In the genomic region with DNA sequence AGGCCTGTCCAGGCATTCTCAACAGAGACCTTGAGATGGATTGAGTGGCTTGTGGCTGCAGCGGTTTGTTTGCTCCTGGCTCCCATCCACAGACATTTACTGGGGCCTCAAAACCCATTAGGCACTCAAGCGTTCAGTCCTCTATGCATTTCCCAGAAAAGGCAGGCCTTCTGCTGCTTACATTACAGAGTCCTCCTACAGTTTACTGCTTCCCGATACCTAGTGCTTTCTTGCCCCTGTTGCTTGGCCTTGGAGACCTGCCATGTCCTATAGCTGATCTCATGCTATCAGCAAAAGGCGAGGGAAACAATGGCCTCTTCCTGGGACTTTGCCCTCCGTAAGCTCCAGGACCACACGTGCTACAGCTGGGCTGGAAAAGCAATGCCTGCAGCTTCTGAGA, we compare ENCODE assay signal across 11 mouse cellular contexts.
DNase-seq lines count a peak whose midpoint lies in the region; ATAC-seq lines count a peak whose summit lies in the region.
"Had no signal": no experiment of that assay in that cellular context is flagged by ENCODE, and none has a peak within 500 bp of the region (broad histone marks: within the 10 kb centered on the region; RNA-seq: fewer than 3 reads in every experiment).

No protein-coding gene starts in this region.

- H3K9ac ChIP-seq in limb, embryonic 12.5 days (replicated peaks): no peak overlapping the region
- H3K9ac ChIP-seq in embryonic facial prominence, embryonic 15.5 days: no peak overlapping the region
- H3K9ac ChIP-seq in intestine, embryonic 16.5 days (ENCODE audit: low read depth, low read length): peak overlapping the region; percentile 1; the same call in 1 of the 2 replicates
- H3K9ac ChIP-seq: liver, embryonic 13.5 days had no signal

- H3K9me3 ChIP-seq in limb, embryonic 12.5 days: no peaks in the 10 kb centered on the region
- H3K9me3 ChIP-seq in limb, embryonic 10.5 days (replicated peaks): no peaks in the 10 kb centered on the region
- no peaks in the 10 kb centered on the region for H3K9me3 ChIP-seq in embryonic facial prominence, embryonic 15.5 days (replicated peaks)
- no peaks in the 10 kb centered on the region for H3K9me3 ChIP-seq in intestine, embryonic 16.5 days (ENCODE audit: control insufficient read depth, low read length)
- H3K9me3 ChIP-seq: liver, embryonic 13.5 days had no signal

- H3K4me1 ChIP-seq in limb, embryonic 12.5 days (replicated peaks): peaks cover 31% of the 10 kb centered on the region
- H3K4me1 ChIP-seq in limb, embryonic 10.5 days: peaks cover 34% of the 10 kb centered on the region
- H3K4me1 ChIP-seq in embryonic facial prominence, embryonic 15.5 days: peaks cover 47% of the 10 kb centered on the region
- H3K4me1 ChIP-seq in intestine, embryonic 16.5 days (ENCODE audit: control insufficient read depth, insufficient read depth, low read length): peaks cover 48% of the 10 kb centered on the region

- no peaks in the 10 kb centered on the region for H3K36me3 ChIP-seq in limb, embryonic 12.5 days
- H3K36me3 ChIP-seq in limb, embryonic 10.5 days: no peaks in the 10 kb centered on the region
- no peaks in the 10 kb centered on the region for H3K36me3 ChIP-seq in embryonic facial prominence, embryonic 15.5 days
- H3K36me3 ChIP-seq in intestine, embryonic 16.5 days (ENCODE audit: control insufficient read depth, insufficient read depth, low read length): no peaks in the 10 kb centered on the region
- H3K36me3 ChIP-seq: liver, embryonic 13.5 days had no signal

- peak overlapping the region; percentile 26; the same call in 1 of the 2 replicates for H3K27ac ChIP-seq in limb, embryonic 12.5 days
- no peak overlapping the region for H3K27ac ChIP-seq in limb, embryonic 10.5 days
- peak overlapping the region; percentile 40; the same call in 1 of the 2 replicates for H3K27ac ChIP-seq in embryonic facial prominence, embryonic 15.5 days (replicated peaks)
- peak overlapping the region; percentile 98 for H3K27ac ChIP-seq in intestine, embryonic 16.5 days (ENCODE audit: low read length)
- H3K27ac ChIP-seq: liver, embryonic 13.5 days had no signal

- DNase-seq in limb, embryonic 10.5 days (ENCODE audit: low spot score): no peak
- peak; percentile 65 for DNase-seq in lung, postnatal 36 days
- no peak for DNase-seq in spleen, postnatal 10 days (ENCODE audit: low spot score in 2 of 2)
- DNase-seq: liver, embryonic 13.5 days; thymus, postnatal 14 days had no signal

- no peak overlapping the region for H3K4me2 ChIP-seq in limb, embryonic 12.5 days
- no peak overlapping the region for H3K4me2 ChIP-seq in embryonic facial prominence, embryonic 15.5 days (replicated peaks)
- H3K4me2 ChIP-seq in intestine, embryonic 16.5 days (ENCODE audit: low read depth, low read length): no peak overlapping the region
- H3K4me2 ChIP-seq: liver, embryonic 13.5 days had no signal

- H3K27me3 ChIP-seq in limb, embryonic 12.5 days: no peaks in the 10 kb centered on the region
- no peaks in the 10 kb centered on the region for H3K27me3 ChIP-seq in limb, embryonic 10.5 days (ENCODE audit: low read depth, poor library complexity, severe bottlenecking)
- H3K27me3 ChIP-seq in embryonic facial prominence, embryonic 15.5 days: no peaks in the 10 kb centered on the region
- H3K27me3 ChIP-seq in intestine, embryonic 16.5 days (replicated peaks; ENCODE audit: control insufficient read depth, insufficient read depth, low read length): no peaks in the 10 kb centered on the region
- H3K27me3 ChIP-seq: liver, embryonic 13.5 days; Patski had no signal

- H3K4me3 ChIP-seq in limb, embryonic 12.5 days (replicated peaks): no peak overlapping the region
- H3K4me3 ChIP-seq in limb, embryonic 10.5 days: no peak overlapping the region
- H3K4me3 ChIP-seq in embryonic facial prominence, embryonic 15.5 days (replicated peaks): no peak overlapping the region
- no peak overlapping the region for H3K4me3 ChIP-seq in intestine, embryonic 16.5 days (ENCODE audit: low read length)
- H3K4me3 ChIP-seq: erythroblast, embryonic 14.5 days; liver, embryonic 13.5 days had no signal

- ATAC-seq in limb, embryonic 12.5 days (ENCODE audit: insufficient number of reproducible peaks, insufficient read depth, low FRiP score, low TSS enrichment, low read depth): no peak
- ATAC-seq in embryonic facial prominence, embryonic 15.5 days (ENCODE audit: insufficient number of reproducible peaks, low FRiP score, low TSS enrichment, low read depth): peak; percentile 41; the same call in 1 of the 2 replicates
- peak; percentile 69 for ATAC-seq in intestine, embryonic 16.5 days
- no peak for ATAC-seq in granulocyte monocyte progenitor cell, adult 5-6 weeks (replicated peaks; ENCODE audit: poor library complexity, severe bottlenecking)
- ATAC-seq: Patski had no signal

- 68% methylated on average over 6 of the region's 6 CpGs for WGBS in limb, embryonic 12.5 days
- 88% methylated on average over 6 of the region's 6 CpGs for WGBS in limb, embryonic 10.5 days
- WGBS in embryonic facial prominence, embryonic 15.5 days: 61% methylated on average over 6 of the region's 6 CpGs
- WGBS in intestine, embryonic 16.5 days: 21% methylated on average over 6 of the region's 6 CpGs

Comparison
In these comparisons a context has a peak if more than half of its experiments do, and no peak if none do; other contexts are left out.
1. ATAC-seq: peak in embryonic facial prominence, embryonic 15.5 days (single experiment) and intestine, embryonic 16.5 days (single experiment); none in limb, embryonic 12.5 days (single experiment) and granulocyte monocyte progenitor cell, adult 5-6 weeks (single experiment).